Mouse (Mus musculus) heart, adult 2 months (tissue): ENCODE measurements around the gene Col12a1.

ENCODE experiments used
- CTCF ChIP-seq: fragments of 200-600 bp; IDR thresholded peaks from 2 replicates; pipeline ENCODE4 v1.8.1; 2022; ENCODE audit warnings: antibody characterized with exemption, mild to moderate bottlenecking, moderate library complexity
- EP300 ChIP-seq: fragments of 200-500 bp; IDR thresholded peaks from 2 replicates; pipeline ENCODE4 v1.6.1; 2011; ENCODE audit warnings: low read depth, low read length, control low read depth; ENCODE audit not compliant: insufficient read depth

- no peak for TF ChIP-seq CTCF
- no peak for TF ChIP-seq EP300
These were observed 132.0 kb downstream of the Col12a1 start for GRCm38 (mm10) chr9:79586415-79587195.
